Mouse (Mus musculus) kidney, adult 2 months (tissue): Measurements from ENCODE around the gene Acyp1.

ENCODE experiments used
- CTCF ChIP-seq: fragments of 200-500 bp; conservative IDR thresholded peaks from 2 replicates; pipeline ENCODE4 v1.5.1; 2011; ENCODE audit warnings: low read depth, mild to moderate bottlenecking, control low read depth, low read length, moderate library complexity, mixed read lengths; ENCODE audit not compliant: insufficient read depth, insufficient read length
- POLR2A ChIP-seq: fragments of 200-500 bp; IDR thresholded peaks from one replicate; pipeline ENCODE4 v1.6.1; 2011; ENCODE audit warnings: low read depth, low read length, control low read depth

- TF ChIP-seq CTCF (peak; percentile 53), POLR2A (peak; percentile 7)
Measured at GRCm38 (mm10) chr12:85270319-85270718, 17.9 kb downstream of the Acyp1 start, which contains the start of gene Mlh3.
